Mouse (Mus musculus): ENCODE measurements at regions not wholly inside any gene's neighbourhood (a gene's known extent, or its start where the extent isn't known, plus 50 kb on each side); places are given as distances from the start of the nearest gene placed in this dataset.

- TF ChIP-seq CTCF (conservative IDR thresholded peaks at IDR 0.05; ENCODE audit: low read length): no peak
- no peak for TF ChIP-seq NANOG (IDR thresholded peaks at IDR 0.05; ENCODE audit: borderline replicate concordance, low read length)
- no peak for TF ChIP-seq POU5F1 (IDR thresholded peaks at IDR 0.05; ENCODE audit: borderline replicate concordance, low read length)
These were observed 247.7 kb upstream of the 1700056E22Rik start for GRCm38 (mm10) chr1:184281768-184282167.
